Mouse (Mus musculus): ENCODE results near the gene 1810010D01Rik.

1810010D01Rik gene

GRCm38 (mm10) chr7:145225626-145226025 lies 17.7 kb upstream of the 1810010D01Rik start:
- no peak for TF ChIP-seq GATA4 (IDR thresholded peaks at IDR 0.05; ENCODE audit: insufficient replicate concordance, low read length)

- TF ChIP-seq GATA4 (IDR thresholded peaks at IDR 0.05; ENCODE audit: insufficient replicate concordance, low read length) = no peak
These were observed 14.1 kb upstream of the 1810010D01Rik start for GRCm38 (mm10) chr7:145221841-145222689.

- TF ChIP-seq GATA4 (IDR thresholded peaks at IDR 0.05; ENCODE audit: insufficient replicate concordance, low read length) = no peak
These were observed 13.4 kb upstream of the 1810010D01Rik start for GRCm38 (mm10) chr7:145221346-145221745.

GRCm38 (mm10) chr7:145219420-145219831 lies 11.5 kb upstream of the 1810010D01Rik start:
- TF ChIP-seq GATA4 (IDR thresholded peaks at IDR 0.05; ENCODE audit: insufficient replicate concordance, low read length) = no peak

GRCm38 (mm10) chr7:145216591-145216990 lies 8.7 kb upstream of the 1810010D01Rik start:
- no peak for TF ChIP-seq GATA4 (IDR thresholded peaks at IDR 0.05; ENCODE audit: insufficient replicate concordance, low read length)

GRCm38 (mm10) chr7:145215476-145215875 lies 7.6 kb upstream of the 1810010D01Rik start:
- TF ChIP-seq GATA4 (IDR thresholded peaks at IDR 0.05; ENCODE audit: insufficient replicate concordance, low read length) = no peak

- no peak for TF ChIP-seq GATA4 (IDR thresholded peaks at IDR 0.05; ENCODE audit: insufficient replicate concordance, low read length)
These were observed 4.1 kb upstream of the 1810010D01Rik start for GRCm38 (mm10) chr7:145211680-145212659.

- no peak for TF ChIP-seq GATA4 (IDR thresholded peaks at IDR 0.05; ENCODE audit: insufficient replicate concordance, low read length)
These were observed 2.7 kb upstream of the 1810010D01Rik start for GRCm38 (mm10) chr7:145210477-145211070.

- no peak for TF ChIP-seq GATA4 (IDR thresholded peaks at IDR 0.05; ENCODE audit: insufficient replicate concordance, low read length)
These were observed 1.1 kb downstream of the 1810010D01Rik start for GRCm38 (mm10) chr7:145206801-145207200.

- no peak for TF ChIP-seq GATA4 (IDR thresholded peaks at IDR 0.05; ENCODE audit: insufficient replicate concordance, low read length)
These were observed 1.8 kb downstream of the 1810010D01Rik start for GRCm38 (mm10) chr7:145206056-145206610.

- no peak for TF ChIP-seq GATA4 (IDR thresholded peaks at IDR 0.05; ENCODE audit: insufficient replicate concordance, low read length)
These were observed 2.5 kb downstream of the 1810010D01Rik start for GRCm38 (mm10) chr7:145205363-145205902.

GRCm38 (mm10) chr7:145199711-145200110 lies 8.2 kb downstream of the 1810010D01Rik start:
- TF ChIP-seq GATA4 (IDR thresholded peaks at IDR 0.05; ENCODE audit: insufficient replicate concordance, low read length) = no peak

- no peak for TF ChIP-seq GATA4 (IDR thresholded peaks at IDR 0.05; ENCODE audit: insufficient replicate concordance, low read length)
These were observed 9.7 kb downstream of the 1810010D01Rik start for GRCm38 (mm10) chr7:145198223-145198714.

GRCm38 (mm10) chr7:145197711-145198110 lies 10.2 kb downstream of the 1810010D01Rik start:
- TF ChIP-seq GATA4 (IDR thresholded peaks at IDR 0.05; ENCODE audit: insufficient replicate concordance, low read length) = no peak
